In the genomic region with DNA sequence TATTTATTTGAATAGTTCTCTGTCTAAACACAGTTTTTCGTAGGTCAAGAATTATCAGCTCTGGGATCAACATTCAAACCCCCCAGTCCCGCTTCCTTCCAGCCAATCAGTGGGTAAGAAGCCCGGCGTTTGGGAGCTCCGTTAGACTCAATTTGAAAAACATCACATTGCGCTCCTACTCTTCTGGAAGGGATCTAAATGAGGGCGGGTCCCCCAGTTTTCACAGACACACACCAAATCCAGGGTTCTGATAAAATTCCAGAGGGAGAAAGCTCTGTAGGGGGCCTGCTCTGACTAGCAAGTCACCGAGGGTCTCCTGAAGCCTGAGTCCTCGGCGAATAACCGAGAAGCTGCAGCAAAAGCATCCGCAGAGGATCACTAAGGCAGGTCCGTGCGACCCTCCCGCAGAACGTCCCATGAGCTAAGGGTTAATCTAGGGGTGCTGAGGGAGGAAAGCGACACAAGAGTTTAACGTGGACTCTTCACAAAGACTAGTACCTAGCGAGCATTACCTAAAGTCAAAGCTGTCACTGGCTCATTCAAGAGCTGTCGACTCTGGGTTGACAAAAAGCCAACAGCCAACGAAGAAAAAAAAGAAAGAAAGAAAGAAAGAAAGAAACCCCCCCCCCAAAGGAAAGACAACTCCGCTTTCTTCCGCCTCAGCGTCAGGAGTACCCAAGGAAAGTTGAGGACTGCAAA, we compare ENCODE assay signal across 8 mouse cellular contexts. TPM values are rescaled to one million over a fixed set of nuclear protein-coding genes. Genes with fewer than 3 reads are reported as not detected.
DNase-seq lines count a peak whose midpoint lies in the region; ATAC-seq and TF ChIP-seq lines count a peak whose summit lies in the region.

No protein-coding gene starts in this region.

- no peak for ATAC-seq in G1E (ENCODE audit: extremely low read depth, insufficient number of reproducible peaks, low FRiP score, poor library complexity, severe bottlenecking)
- ATAC-seq in inflammation-experienced regulatory T-cells, adult 6 months = no peak

- H3K4me1 ChIP-seq in G1E (ENCODE audit: insufficient read depth, low read depth, low read length) = peaks cover 29% of the 10 kb centered on the region
- H3K4me1 ChIP-seq in forebrain, embryonic 10.5 days = peaks cover 26% of the 10 kb centered on the region

- intact Hi-C loops in heart, postnatal 25 days (cut with DNase I) = loop anchor here (2.0 to 10.0 kb wide), 3 partner anchors 49 to 1617 kb away; a partner anchor contains a TSS

- peak; percentile 12 for DNase-seq in G1E (ENCODE audit: low spot score)
- peak; percentile 23 for DNase-seq in brain, adult 2 months (ENCODE audit: low read depth, low spot score)
- peak; percentile 47 for DNase-seq in forebrain, embryonic 10.5 days (ENCODE audit: extremely low spot score, low spot score)
- DNase-seq in heart, postnatal 25 days (ENCODE audit: low spot score) = peak; percentile 5
- peak; percentile 45 to 48 for DNase-seq in layer of hippocampus, postnatal 14 days (ENCODE audit: low spot score in 2 of 2)
- peak; percentile 38 to 56 for DNase-seq in lung, postnatal 4 days
- DNase-seq in right cerebral cortex, postnatal 25 days = peak; percentile 25

- under 1% methylated on average over 24 of the region's 24 CpGs for WGBS in forebrain, embryonic 10.5 days

- no peaks in the 10 kb centered on the region for H3K27me3 ChIP-seq in G1E (ENCODE audit: insufficient read depth, low read length)
- H3K27me3 ChIP-seq in forebrain, embryonic 10.5 days (ENCODE audit: poor library complexity, severe bottlenecking) = no peaks in the 10 kb centered on the region

- no peaks in the 10 kb centered on the region for H3K9me3 ChIP-seq in G1E (replicated peaks)
- H3K9me3 ChIP-seq in forebrain, embryonic 10.5 days = no peaks in the 10 kb centered on the region

- H3K4me3 ChIP-seq in G1E (ENCODE audit: low read depth, low read length) = peak overlapping the region; percentile 86
- peak overlapping the region; percentile 96 for H3K4me3 ChIP-seq in forebrain, embryonic 10.5 days

- H3K27ac ChIP-seq in forebrain, embryonic 10.5 days = peak overlapping the region; percentile 100

- H3K36me3 ChIP-seq in G1E (replicated peaks) = peaks cover 11% of the 10 kb centered on the region
- H3K36me3 ChIP-seq in forebrain, embryonic 10.5 days (replicated peaks) = peaks cover 8% of the 10 kb centered on the region; the same call in 1 of the 2 replicates

- no peak for TF ChIP-seq CTCF in G1E (IDR thresholded peaks at IDR 0.05; ENCODE audit: low read depth, low read length)

RNA-seq across cellular contexts. Expression of a gene that starts 40.1 kb away (rescaled TPM):
- total RNA-seq in G1E (2014; fragmentation: Nextera tagmentation) (0.83 and 1.2 TPM in 2 replicates), G1E (2017) (0.29 and 0.55 TPM in 2 replicates)
- polyA plus RNA-seq in G1E (2012) = not detected in 2 replicates
- polyA plus RNA-seq in forebrain, embryonic 10.5 days (2016; fragmentation: Nextera tagmentation; extraction: Ambion mirVana) = 0.37 and 0.64 TPM in 2 replicates
- total RNA-seq in heart, postnatal 25 days (2021) = under 1 TPM in 1 of 2 experiments, not detected in 1; 0.13 TPM
- 1 to 10 TPM; 1.0 to 1.3 TPM for total RNA-seq in layer of hippocampus, postnatal 14 days (2021)
- polyA plus RNA-seq in inflammation-experienced regulatory T-cells, adult 6 months (2017; shearing (Covaris generic)) = under 1 TPM; 0.60 to 0.98 (median 0.91) TPM

RNA-seq across cellular contexts. Expression of a gene that starts 49.3 kb away (rescaled TPM):
- 4.2 and 9.4 TPM in 2 replicates for total RNA-seq in G1E (2014; fragmentation: Nextera tagmentation)
- total RNA-seq in G1E (2017) = 4.6 and 4.9 TPM in 2 replicates
- 0.10 and 0.18 TPM in 2 replicates for polyA plus RNA-seq in G1E (2012)
- polyA plus RNA-seq in forebrain, embryonic 10.5 days (2016; fragmentation: Nextera tagmentation; extraction: Ambion mirVana) = 12.5 and 13.0 TPM in 2 replicates
- 1 to 10 TPM; 7.9 to 8.6 TPM for total RNA-seq in heart, postnatal 25 days (2021)
- total RNA-seq in layer of hippocampus, postnatal 14 days (2021) = 10 to 100 TPM; 12.4 to 14.0 TPM
- polyA plus RNA-seq in inflammation-experienced regulatory T-cells, adult 6 months (2017; shearing (Covaris generic)) = 1 to 10 TPM; 4.0 to 8.2 (median 8.0) TPM
